Mouse (Mus musculus) spleen, adult 12 weeks (tissue): ENCODE measurements at regions not wholly inside any gene's neighbourhood (a gene's known extent, or its start where the extent isn't known, plus 50 kb on each side); places are given as distances from the start of the nearest gene placed in this dataset.
A peak's percentile ranks its signal among the peaks of the same experiment; 100 is the strongest.

Experiments used
- DNase-seq: peaks from one replicate; pipeline ENCODE4 v3.0.0; 2022; ENCODE audit warnings: low spot score

GRCm38 (mm10) chr5:112101739-112102590 lies 150.4 kb downstream of the Cryba4 start:
- no peak for DNase-seq

- no peak for DNase-seq
Measured at GRCm38 (mm10) chr5:112110306-112110969, 141.9 kb downstream of the Cryba4 start.

- no peak for DNase-seq
Measured at GRCm38 (mm10) chr5:112120766-112121165, 131.6 kb downstream of the Cryba4 start.

GRCm38 (mm10) chr5:112121554-112121953 lies 130.8 kb downstream of the Cryba4 start:
- DNase-seq = no peak

GRCm38 (mm10) chr5:112122581-112122980 lies 129.7 kb downstream of the Cryba4 start:
- DNase-seq = no peak

- no peak for DNase-seq
Measured at GRCm38 (mm10) chr5:112127171-112127570, 125.1 kb downstream of the Cryba4 start.

GRCm38 (mm10) chr5:112132746-112133145 lies 119.6 kb downstream of the Cryba4 start:
- DNase-seq = no peak

GRCm38 (mm10) chr5:112133688-112134573 lies 118.4 kb downstream of the Cryba4 start:
- no peak for DNase-seq

GRCm38 (mm10) chr5:112136646-112137045 lies 115.7 kb downstream of the Cryba4 start:
- DNase-seq = no peak

GRCm38 (mm10) chr5:112138246-112138645 lies 114.1 kb downstream of the Cryba4 start:
- no peak for DNase-seq

- no peak for DNase-seq
Measured at GRCm38 (mm10) chr5:112142731-112143130, 109.6 kb downstream of the Cryba4 start.

GRCm38 (mm10) chr5:112143993-112144621 lies 108.2 kb downstream of the Cryba4 start:
- no peak for DNase-seq

- peak; percentile 34 for DNase-seq
Measured at GRCm38 (mm10) chr5:112153675-112154085, 98.6 kb downstream of the Cryba4 start.

GRCm38 (mm10) chr5:112154650-112155049 lies 97.7 kb downstream of the Cryba4 start:
- no peak for DNase-seq

GRCm38 (mm10) chr5:112155051-112155450 lies 97.3 kb downstream of the Cryba4 start:
- DNase-seq = no peak

GRCm38 (mm10) chr5:112156005-112156404 lies 96.3 kb downstream of the Cryba4 start:
- no peak for DNase-seq

- no peak for DNase-seq
Measured at GRCm38 (mm10) chr5:112166410-112167175, 85.7 kb downstream of the Cryba4 start.

- DNase-seq = no peak
Measured at GRCm38 (mm10) chr5:112167790-112168189, 84.5 kb downstream of the Cryba4 start.

GRCm38 (mm10) chr5:112171325-112171724 lies 81.0 kb downstream of the Cryba4 start:
- DNase-seq = no peak

- no peak for DNase-seq
Measured at GRCm38 (mm10) chr5:112179213-112180057, 72.9 kb downstream of the Cryba4 start.
